Mouse (Mus musculus): Measurements from ENCODE around the gene Usp26.

Usp26 gene

DNA sequence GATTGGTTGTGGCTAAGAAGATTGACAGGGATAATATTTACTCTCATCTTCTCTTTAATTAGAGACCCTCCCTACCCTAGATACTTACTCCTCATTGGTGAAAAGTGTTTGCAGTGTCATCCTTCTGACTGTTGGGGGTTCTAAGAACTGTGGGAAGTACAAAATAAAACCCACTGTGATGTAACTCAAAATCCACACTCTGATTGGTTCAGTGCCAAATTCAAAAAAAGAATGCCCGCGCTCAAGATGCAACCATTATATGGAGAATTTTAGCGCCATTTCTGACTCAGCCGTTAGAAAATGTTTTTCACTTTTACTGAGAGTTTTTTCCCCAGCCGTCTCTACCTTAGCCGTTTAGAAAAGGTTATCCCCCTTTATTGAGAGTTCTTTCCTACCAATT, at the start of gene Usp26:
TSS of gene Usp26 (minus strand) at position 101 of the 400 bp plus-strand sequence.
- no peak for DNase-seq (ENCODE audit: low read depth, low spot score)

DNA sequence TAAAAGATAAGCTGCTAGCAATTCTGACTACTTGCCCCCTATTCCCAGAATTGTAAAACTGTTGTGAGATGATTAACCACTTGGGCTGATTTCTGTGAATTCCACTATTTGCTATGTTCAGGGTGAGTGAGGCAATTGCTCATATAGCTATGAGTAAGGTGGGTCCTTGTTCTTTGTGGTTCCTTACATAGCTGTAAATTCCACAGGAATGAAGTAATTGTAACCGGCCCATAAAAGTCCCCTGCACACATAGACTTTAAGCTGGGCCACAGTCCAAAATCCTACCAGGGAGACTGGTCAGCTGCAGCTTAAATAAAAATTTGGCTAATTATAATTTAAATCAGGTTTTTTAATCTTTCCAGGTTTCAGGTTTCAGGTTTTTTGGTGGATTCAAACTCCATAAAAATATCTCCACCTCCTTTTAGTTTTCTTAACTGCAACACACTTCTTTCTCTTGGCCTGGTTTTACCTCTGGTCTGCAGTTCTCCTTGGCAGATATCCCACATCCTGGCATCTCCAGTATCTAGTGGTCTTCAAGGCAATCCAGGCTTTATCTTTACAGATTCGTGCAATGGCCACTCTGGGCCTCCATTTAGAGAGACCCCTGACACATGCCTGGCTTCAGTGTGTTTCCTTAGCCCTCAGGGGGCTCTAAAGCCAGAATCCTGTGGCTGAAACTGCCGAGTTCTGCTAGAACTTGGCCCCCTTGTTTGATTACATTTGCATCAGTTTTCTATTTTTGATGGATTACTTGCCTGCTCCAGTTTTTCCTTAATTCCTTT, 13.6 kb upstream of the Usp26 start:
- DNase-seq (ENCODE audit: low read depth, low spot score) = no peak

DNA sequence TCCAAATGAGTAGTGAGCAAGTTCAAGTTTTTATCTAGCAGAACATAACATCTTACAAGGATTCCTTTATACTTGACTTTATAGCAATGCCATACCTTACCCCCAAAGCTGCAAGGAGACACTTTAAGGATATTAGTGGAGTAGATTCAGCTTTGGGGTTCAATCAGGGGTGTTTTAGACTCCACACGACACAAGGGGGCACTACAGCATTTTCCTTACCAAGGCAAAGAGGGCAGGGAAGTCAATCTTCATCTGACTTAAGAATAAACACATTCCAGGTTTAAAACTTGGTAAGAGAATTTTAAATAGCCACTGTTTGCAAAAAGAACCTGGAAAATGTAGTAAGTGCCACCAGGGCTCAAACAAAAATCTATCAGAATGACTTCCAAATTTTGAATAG, 33.6 kb downstream of the Usp26 start:
- DNase-seq (ENCODE audit: low read depth, low spot score) = no peak

DNA sequence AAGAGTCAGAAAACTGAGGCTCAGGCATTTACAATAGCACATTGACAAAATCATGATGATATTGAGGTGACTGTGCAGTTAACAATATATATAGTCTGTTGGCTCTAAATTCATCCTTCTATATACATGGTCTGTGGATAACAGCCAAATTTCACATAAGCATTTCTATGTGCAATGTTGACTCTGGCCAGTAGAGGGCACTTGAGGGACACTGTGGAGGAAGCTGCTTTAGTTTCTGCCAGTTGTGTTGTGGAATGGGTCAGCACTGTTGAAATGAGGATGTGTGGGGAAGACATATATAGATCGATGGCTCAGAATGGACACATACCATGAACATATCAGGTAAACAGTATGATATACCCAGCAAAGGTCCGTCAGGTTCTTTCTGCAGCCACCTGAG, 64.6 kb downstream of the Usp26 start:
- DNase-seq (ENCODE audit: low read depth, low spot score) = peak; percentile 17

DNA sequence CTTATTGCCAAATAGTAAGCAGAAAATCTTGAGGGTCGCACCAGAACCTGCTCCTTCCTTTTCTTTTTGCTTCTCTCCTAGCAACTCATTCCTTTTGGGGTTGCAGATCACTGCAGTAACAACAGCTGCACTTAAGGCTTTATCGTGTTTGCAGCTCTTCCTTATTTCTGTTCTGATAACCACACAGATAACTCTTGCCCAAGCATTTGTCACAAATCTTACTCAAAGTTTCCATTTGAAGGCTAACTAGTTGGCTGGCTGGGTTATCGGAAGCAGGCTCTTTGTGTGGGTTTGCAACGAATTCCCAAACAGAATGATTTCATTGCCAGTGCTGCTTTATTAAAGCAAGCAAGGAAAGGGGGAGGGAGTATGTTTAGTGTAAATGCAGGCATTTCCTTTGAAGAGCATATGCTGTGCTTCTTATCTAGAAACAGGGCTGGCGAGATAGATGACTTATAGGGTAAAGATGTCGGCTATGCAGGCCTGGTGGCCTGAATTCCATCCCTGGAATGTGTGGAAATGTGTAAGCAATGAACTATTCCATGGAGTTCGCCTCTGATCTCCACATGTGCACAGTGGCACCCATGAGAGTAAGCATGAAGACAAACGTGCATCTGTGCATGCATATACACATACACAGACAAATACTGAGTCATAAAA, 86.8 kb downstream of the Usp26 start:
- no peak for DNase-seq (ENCODE audit: low read depth, low spot score)

DNA sequence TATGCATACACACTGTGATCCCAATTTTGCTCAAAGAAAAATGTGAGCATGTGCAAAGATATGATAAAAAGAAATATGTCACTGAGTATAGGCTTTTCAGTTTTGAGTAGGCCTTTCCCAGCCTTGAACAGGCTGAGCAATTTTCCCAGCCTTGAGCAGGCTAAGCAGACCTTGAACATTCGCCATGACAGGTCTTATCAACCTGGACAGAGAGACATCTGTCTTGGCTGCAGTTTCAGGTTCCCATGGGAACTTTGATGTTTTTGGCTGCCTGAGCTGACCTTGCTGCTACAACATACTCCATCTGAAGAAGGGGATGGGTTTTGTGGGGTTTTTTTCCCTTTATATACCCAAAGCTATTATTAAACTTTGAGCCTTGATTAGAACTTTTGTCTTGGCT, 88.0 kb downstream of the Usp26 start:
- DNase-seq (ENCODE audit: low read depth, low spot score) = no peak

All from embryo, embryonic 11.5 days (tissue).